Mouse (Mus musculus): Measurements from ENCODE around the gene Zfp750.

Gene Zfp750

DNA sequence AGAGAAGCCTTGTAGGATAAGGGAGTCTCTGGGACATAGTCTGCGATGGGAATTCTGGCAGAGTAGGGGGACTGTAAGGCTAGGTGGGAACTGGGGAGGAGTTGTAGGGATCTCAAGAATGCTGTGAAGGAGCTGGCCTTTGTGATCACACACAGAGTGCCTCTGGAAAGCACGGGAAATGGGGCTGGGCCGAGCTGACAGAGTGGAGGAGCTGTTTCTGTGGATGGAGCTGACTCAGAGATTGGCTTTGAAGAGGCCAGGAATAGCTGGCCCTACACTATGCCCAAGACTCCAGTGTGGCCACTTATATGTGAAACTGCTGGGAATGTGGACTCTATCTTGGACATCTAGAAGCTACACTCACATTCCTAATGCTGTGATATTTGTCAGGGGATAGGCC, 17.4 kb upstream of the Zfp750 start:
- no peak for DNase-seq

DNA sequence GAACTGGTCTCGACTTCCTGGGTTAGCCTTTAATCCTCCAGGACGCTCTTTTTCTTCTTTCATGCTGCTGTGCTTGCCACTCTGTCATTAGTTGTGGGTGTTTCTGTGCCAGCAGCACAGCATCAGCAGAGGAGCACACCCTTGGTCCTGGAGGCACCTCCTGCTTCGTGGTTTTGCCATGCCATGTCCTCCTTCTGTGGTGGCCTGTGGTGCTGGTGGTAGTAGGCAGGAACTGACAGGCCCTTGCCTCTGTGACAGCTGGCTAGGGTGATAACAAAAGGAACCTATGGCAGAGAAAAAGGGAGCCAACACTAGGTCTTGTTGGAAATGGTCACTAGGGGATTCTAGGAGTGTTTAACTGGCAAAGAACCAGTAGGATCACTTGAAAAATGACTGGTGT, 10.6 kb upstream of the Zfp750 start:
- no peak for DNase-seq

DNA sequence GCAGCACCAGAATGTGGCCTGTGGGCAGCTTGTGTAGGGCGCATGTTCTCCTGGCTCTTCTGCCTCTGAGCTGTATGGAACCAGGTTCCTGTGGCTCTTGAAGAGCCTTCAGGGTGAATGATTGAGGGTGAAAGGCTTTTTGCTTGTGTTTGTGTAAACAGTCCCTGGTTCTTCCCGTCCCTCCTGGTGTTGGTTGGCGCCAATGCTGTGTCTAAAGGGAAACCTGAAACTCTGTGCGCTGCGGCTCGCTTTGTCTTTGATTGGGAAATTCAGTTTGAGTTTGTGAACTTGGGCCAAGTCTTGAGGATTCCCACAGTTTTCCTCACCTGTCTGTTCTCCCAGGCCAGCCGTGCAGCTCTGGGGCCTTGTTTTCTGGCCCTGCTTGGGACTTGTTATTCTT, 5.1 kb upstream of the Zfp750 start:
- no peak for DNase-seq

- DNase-seq: no peak
These were observed 3.1 kb upstream of the Zfp750 start for GRCm38 (mm10) chr11:121522156-121522762.

- DNase-seq: no peak
These were observed 1.6 kb upstream of the Zfp750 start for GRCm38 (mm10) chr11:121520761-121521160.

- DNase-seq: no peak
These were observed 570 bp upstream of the Zfp750 start for GRCm38 (mm10) chr11:121519703-121520102.

DNA sequence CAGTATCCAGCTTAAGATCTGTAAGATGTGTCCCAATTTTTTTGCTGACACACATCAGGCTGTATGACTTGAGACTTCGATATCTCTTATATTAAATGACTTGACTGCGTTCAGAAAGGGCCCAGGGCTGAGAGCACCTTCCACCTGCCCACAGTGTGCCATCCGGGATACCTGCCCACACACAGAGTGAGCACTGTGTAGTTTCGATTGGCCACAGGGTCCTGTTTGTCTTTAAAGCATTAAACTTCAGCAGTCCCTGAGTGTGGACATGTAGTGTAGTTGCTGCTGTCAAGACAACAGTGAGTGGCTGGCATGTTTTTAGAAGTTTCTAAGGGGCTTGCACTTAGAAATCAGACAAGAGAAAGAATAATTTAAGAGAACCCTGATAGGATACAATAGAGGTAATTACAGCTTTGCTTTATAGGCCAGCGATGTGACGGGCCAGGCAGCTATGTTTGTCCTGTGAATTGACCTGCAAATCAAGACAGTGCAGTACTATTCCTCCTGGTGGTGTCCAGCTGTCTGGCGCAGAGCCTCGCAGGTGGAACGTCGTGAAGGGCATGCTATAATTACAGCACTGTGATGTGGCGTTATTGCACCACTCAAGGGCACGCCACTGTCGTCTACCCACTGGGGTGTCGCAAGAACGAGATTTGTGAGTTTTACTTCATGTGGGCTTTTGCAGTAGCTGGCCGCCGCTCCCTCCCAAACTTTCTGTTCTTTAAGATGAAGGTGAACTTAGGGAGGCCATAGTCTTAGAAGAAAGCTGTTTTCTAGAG, 1.3 kb downstream of the Zfp750 start:
- no peak for DNase-seq

DNA sequence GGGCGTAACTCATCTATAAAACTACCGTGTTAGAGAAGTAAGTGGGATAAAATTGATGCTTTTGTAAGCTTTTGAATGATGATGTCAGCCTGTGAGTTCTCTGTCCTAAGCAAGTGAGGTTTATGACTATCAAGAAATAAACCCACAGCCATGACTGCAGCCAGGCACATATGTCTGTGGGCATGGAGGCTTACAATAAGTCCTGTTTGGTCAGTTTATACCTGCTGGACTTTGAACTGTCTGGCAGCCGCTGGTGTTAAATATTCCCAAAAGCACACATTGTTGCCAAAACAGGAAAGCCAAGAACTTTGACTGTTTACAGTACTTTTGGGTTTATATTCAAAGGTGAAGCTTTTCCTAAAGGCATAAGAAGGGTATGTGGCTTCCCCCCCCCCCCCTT, 2.2 kb downstream of the Zfp750 start:
- DNase-seq: no peak

- no peak for DNase-seq
These were observed 3.1 kb downstream of the Zfp750 start for GRCm38 (mm10) chr11:121515996-121516395.

GRCm38 (mm10) chr11:121512896-121513572, 6.1 kb downstream of the Zfp750 start:
- DNase-seq: no peak

- DNase-seq: no peak
These were observed 8.5 kb downstream of the Zfp750 start for GRCm38 (mm10) chr11:121510512-121511246.

DNA sequence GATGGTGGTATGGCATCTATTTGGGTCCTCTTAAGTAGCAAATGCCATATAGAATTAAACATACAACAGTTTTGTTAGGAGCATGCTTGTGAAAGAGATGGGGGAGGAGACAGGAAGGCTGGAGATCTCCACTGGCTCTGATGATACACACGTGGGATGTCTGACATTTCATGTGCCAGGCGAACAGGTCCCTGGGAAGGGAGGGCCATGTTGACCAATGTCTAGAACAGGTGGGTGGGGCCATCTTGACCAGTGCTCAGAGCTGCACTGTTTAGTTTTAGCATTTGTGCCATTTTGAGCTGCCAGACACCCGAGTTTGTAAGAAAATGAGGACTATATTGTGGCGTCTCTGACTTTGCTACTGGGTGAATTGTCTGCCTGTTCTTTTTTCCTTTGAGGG, 10.7 kb downstream of the Zfp750 start:
- DNase-seq: no peak

DNA sequence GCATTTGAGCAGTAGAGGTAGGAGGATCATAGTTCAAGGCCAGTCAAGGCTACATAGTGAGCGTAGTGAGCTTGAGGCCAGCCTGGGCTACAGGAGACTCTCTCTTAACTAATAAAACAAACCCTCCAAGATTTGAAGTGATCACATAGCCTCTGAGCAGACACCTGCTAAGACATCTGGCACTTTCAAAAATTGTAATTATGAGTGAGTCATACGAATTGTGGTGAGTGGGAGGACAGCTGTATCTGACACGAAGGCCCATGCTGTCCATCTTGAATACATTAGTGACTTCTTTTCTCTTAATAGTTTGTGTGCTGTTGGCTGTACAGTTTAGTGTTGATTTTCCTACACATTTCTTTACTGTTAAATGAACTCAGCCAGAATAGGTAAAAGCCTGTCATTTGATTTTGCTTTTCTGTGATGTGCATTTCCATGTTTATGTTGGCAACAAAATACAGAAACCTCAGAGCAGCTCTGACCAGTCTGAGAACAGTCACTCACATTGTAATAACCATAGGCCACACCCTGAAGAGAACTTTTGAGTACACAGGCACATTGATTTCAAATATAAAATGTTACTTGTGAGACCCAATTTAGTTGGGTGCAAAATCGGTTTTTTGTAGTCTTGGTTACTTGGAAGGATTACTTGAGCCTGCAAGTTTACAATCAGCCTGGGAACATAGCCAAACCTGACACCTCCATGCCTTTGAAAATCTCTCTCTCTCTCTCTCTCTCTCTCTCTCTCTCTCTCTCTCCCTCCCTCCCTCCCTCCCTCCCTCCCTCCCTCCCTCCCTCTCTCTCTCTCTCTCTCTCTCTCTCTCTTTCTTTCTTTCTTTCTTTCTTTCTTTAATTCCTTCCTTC, 16.9 kb downstream of the Zfp750 start:
- DNase-seq: no peak

DNA sequence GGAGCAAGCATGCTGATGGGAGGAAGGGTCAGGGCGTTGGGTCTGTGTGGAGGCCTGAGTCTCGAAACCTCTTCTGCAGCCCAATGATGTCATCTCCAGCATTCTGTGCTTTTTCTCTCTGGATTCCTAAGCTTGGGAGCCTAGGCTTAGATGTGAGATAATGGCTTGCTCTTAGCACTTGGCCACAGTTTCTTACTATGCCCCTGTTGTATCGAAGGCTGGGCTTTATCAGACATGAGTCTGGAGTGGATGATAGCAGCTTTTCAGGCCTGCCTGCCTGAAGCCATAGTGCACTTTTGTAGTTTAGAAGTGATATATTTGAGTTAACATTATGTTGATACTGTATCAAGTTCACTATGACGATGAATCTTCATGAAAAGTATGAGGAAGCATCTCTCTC, 17.6 kb downstream of the Zfp750 start:
- DNase-seq: no peak

GRCm38 (mm10) chr11:121500595-121500994, 18.5 kb downstream of the Zfp750 start:
- no peak for DNase-seq

DNA sequence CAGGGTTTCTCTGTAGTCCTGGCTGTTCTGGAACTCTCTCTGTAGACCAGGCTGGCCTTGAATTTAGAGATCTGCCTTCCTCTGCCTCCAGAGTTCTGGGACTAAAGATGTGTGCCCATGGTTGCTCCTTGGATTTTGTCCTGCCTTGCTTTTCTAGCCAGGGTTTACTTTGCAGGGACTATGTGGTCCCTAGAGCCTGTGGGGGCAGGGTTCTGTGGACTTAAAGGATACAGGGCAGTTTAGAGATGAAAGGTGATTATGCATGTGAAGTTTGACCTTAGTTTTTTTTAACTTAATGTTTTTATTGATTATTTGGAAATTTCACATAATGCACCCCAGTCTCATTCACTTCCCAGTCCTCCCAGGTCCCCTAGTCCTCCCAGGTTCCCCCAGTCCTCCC, 28.5 kb downstream of the Zfp750 start:
- DNase-seq: no peak

GRCm38 (mm10) chr11:121485882-121486281, 33.3 kb downstream of the Zfp750 start:
- peak; percentile 29 for DNase-seq

DNA sequence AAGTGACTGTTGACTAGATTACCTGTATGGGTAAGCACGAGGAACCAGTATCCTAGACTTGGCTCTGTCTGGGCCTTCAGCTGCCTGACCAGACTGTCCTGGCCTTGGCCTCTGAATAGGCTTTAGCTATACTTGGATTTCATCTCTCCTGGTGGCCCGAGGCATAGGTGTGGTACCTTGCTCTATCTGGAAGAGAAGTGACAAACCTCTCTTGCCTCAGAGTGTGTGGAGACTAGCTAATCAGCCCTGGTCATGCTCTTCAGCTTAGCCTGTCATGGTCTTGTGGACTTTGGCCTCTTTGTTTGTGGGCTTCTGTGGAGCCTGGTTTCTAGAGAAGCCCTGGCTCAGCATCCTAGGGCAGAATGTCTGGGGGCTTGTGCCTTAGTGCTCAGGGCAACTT, 38.0 kb downstream of the Zfp750 start:
- no peak for DNase-seq

GRCm38 (mm10) chr11:121479476-121480203, 39.5 kb downstream of the Zfp750 start:
- no peak for DNase-seq

- peak; percentile 90 for DNase-seq
These were observed 43.3 kb downstream of the Zfp750 start for GRCm38 (mm10) chr11:121475699-121476415.

DNA sequence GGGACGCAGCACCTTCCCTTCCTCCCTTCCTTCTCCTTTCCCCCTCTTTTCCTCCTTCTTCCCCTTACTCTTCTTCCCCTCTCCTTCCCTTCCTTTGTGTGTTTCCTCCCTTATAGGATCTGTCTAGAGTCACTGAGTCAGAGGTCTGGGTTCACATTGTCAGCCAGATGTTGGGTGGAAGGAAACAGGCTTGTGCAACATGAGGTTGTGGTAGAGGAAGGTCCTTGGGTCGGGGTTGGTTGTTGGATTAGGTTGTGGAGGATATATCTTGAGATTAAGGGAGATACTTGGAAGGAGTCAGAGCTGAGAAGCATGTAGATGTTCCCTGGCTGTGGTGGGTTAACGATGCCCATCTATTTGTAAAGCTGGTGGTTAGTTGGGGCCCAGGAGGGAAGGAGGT, 44.3 kb downstream of the Zfp750 start:
- DNase-seq: no peak

All from thymus, postnatal 4 days (tissue).